Mouse (Mus musculus): Measurements from ENCODE around the gene Abtb2. TPM values are rescaled to one million over a fixed set of nuclear protein-coding genes. Genes with fewer than 3 reads are reported as not detected.
A peak's percentile ranks its signal among the peaks of the same experiment; 100 is the strongest.

Abtb2 gene
- polyA plus RNA-seq, 1 experiment from 2014 or later, result 10.8 TPM

DNA sequence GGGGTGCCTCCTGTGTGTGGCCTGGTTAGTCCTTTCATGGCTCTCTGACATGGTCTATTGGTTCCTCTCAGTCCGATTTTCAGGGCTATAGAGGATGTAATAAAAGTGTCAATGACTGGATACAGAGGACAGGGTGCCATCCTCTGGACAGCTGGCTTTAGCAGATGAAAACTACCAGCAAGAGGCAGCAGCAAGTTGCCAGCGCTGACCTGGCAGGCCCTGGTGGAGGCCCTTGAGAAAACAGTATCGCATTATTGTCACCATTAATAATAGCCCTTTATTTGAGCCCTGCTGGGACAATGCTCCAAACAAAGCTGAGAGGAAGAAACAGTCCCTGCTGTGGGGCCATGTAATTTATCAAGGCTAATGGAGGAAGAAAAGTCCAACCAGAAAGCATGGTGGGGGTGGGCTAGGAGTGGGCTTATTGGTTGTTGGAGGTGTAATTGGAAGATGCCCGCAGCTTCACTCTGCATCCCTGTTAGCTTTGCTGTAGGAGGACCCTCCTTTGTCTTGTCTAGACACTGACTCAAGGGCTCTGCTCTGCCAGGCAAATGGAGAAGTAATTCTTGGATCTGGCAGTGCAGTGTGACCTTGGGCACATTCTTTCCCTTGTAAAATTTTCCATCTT lies 77.6 kb downstream of the Abtb2 start:
- peaks cover 16% of the 10 kb centered on the region for H3K4me1 ChIP-seq
- H3K36me3 ChIP-seq, result no peaks in the 10 kb centered on the region
- peak overlapping the region; percentile 28; the same call in 1 of the 2 replicates for H3K27ac ChIP-seq (replicated peaks)
- 6% methylated on average over 4 of the region's 4 CpGs for WGBS
- H3K9ac ChIP-seq (replicated peaks), result no peak overlapping the region
- peak; percentile 53; the same call in 1 of the 2 replicates for ATAC-seq (ENCODE audit: low FRiP score)
- H3K9me3 ChIP-seq (replicated peaks), result no peaks in the 10 kb centered on the region
- peaks cover 32% of the 10 kb centered on the region for H3K27me3 ChIP-seq (replicated peaks)
- no peak overlapping the region for H3K4me2 ChIP-seq
- no peak overlapping the region for H3K4me3 ChIP-seq (replicated peaks)

DNA sequence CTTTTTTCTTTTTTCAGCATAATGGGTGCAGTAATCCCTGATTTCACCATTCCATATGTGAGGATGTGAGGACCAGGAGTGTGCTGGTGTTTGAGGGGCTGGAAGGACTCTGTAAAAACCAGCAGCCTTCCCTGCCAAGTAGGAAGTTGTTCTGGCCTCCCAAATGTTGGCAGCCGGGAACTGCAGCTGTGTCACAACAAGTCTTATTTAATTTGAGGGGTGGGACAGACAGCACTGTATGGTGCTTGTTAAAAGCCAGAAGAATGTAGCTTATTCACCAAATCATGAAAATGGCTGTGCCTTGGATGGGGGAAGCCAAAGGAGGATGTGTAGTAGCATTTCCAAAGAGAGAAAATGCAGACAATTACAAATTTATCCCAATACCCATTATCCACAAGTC lies 78.3 kb downstream of the Abtb2 start:
- peaks cover 16% of the 10 kb centered on the region for H3K4me1 ChIP-seq
- no peak overlapping the region for H3K9ac ChIP-seq (replicated peaks)
- ATAC-seq (ENCODE audit: low FRiP score), result no peak
- no peaks in the 10 kb centered on the region for H3K36me3 ChIP-seq
- peaks cover 31% of the 10 kb centered on the region for H3K27me3 ChIP-seq (replicated peaks)
- H3K27ac ChIP-seq (replicated peaks), result no peak overlapping the region
- no peak overlapping the region for H3K4me3 ChIP-seq (replicated peaks)
- WGBS, result 15% methylated on average over 1 of the region's 1 CpGs
- H3K9me3 ChIP-seq (replicated peaks), result no peaks in the 10 kb centered on the region
- no peak overlapping the region for H3K4me2 ChIP-seq

DNA sequence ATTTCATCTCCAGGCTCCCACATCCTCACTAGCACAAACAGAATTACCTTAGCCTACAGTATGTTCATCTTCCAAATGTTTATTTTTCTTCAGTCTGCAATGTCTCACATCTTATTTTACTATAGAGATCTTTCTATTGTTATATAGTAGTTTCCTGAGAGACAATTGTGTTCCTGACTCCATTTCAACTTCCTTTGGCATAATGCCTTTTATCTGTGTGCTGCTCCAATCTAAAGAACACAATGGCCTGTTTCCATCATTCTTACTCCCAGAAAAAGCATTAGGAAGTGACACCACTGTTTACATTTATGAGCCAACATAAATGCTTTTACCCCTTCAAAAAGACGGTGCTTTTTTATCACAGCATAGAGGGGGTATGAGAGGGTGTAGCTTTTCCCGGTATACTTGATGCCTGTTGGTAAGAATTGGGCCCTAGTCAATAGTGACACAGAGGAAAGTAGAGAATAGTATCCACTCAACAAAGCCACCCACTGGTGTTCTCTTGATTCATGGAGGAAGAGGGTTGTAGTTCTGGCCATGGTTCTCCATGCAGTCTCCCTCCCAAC lies 84.3 kb downstream of the Abtb2 start:
- Histone ChIP-seq H3K9ac (replicated peaks) (no peak overlapping the region), H3K9me3 (replicated peaks) (no peaks in the 10 kb centered on the region), H3K36me3 (no peaks in the 10 kb centered on the region), H3K4me3 (replicated peaks) (no peak overlapping the region), H3K4me1 (no peaks in the 10 kb centered on the region), H3K27ac (replicated peaks) (no peak overlapping the region), H3K27me3 (replicated peaks) (peaks cover 16% of the 10 kb centered on the region), H3K4me2 (no peak overlapping the region)
- no peak for ATAC-seq (ENCODE audit: low FRiP score)
- WGBS, result 76% methylated on average over 2 of the region's 2 CpGs

DNA sequence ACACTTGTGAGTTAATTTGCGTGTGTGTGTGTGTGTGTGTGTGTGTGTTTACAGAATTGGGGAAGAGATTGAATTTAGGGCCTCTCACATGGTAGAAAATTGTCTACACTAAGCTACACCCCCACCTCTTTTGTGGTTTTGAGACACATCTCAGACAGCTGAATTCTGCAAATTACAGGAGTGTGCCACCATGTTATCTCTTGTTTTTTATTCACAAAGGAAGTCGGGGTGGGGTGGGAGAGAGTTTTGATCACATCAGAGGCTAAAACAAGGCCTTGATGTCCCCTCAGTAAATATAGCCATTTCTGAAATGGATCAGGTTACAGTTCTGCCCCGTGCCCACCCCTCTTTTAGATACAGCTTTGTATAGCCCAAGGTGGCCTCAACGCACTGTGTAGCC lies 86.0 kb downstream of the Abtb2 start:
- Histone ChIP-seq H3K9ac (replicated peaks) (no peak overlapping the region), H3K4me2 (no peak overlapping the region), H3K9me3 (replicated peaks) (no peaks in the 10 kb centered on the region), H3K4me3 (replicated peaks) (no peak overlapping the region), H3K27ac (replicated peaks) (no peak overlapping the region), H3K27me3 (replicated peaks) (0 out of 2 replicates have a peak, but pooled peaks cover 3% of the 10 kb centered on the region), H3K4me1 (no peaks in the 10 kb centered on the region), H3K36me3 (no peaks in the 10 kb centered on the region)
- no peak for ATAC-seq (ENCODE audit: low FRiP score)
- 81% methylated on average over 4 of the region's 4 CpGs for WGBS

DNA sequence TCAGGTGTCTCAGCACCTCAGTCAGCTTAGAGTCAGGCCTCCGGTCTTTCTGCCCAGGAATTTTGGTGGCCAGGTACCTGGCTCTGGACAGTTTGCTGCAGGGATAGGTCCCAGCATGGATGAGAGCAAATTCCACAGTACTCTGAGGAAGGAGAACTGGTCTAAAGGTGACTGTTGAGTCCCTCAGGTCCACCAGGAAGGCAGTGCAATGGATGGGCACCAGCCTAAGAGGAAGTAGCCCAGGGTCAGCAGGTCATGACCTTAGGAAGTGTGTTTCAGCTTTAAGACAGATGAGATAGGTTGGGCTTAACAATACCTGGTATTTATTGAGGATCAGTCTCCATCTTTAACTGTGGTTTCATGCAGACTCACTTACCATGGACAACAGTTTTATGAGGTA lies 88.9 kb downstream of the Abtb2 start:
- H3K4me1 ChIP-seq, result peaks cover 2% of the 10 kb centered on the region; the same call in 1 of the 2 replicates
- WGBS, result 93% methylated on average over 1 of the region's 1 CpGs
- no peak overlapping the region for H3K4me2 ChIP-seq
- no peak overlapping the region for H3K4me3 ChIP-seq (replicated peaks)
- no peak overlapping the region for H3K27ac ChIP-seq (replicated peaks)
- H3K9me3 ChIP-seq (replicated peaks), result no peaks in the 10 kb centered on the region
- no peaks in the 10 kb centered on the region for H3K36me3 ChIP-seq
- 0 out of 2 replicates have a peak, but pooled peaks cover 3% of the 10 kb centered on the region for H3K27me3 ChIP-seq (replicated peaks)
- no peak overlapping the region for H3K9ac ChIP-seq (replicated peaks)
- ATAC-seq (ENCODE audit: low FRiP score), result no peak

DNA sequence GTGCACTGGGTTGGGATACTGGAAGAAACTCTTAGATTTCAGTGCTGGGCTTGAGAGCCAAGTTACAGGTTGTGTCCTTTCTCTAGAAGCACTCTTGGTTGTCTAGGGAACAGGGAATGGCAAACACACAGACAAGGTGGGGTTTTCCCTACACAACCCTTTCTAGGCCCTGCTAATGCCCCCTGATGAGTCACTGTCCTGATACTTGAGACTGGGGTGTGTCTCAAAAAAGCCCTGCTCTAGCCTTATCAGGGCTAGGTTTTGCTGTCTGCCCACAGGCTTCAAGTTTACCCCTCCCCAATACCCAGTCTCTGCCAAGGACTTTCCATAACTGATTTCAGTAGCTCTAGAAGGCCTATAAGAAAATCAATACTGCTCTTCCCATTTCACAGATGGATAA lies 89.9 kb downstream of the Abtb2 start:
- H3K27me3 ChIP-seq (replicated peaks), result 0 out of 2 replicates have a peak, but pooled peaks cover 3% of the 10 kb centered on the region
- peaks cover 9% of the 10 kb centered on the region for H3K4me1 ChIP-seq
- H3K4me3 ChIP-seq (replicated peaks), result no peak overlapping the region
- no peak overlapping the region for H3K9ac ChIP-seq (replicated peaks)
- ATAC-seq (ENCODE audit: low FRiP score), result no peak
- H3K9me3 ChIP-seq (replicated peaks), result no peaks in the 10 kb centered on the region
- H3K36me3 ChIP-seq, result no peaks in the 10 kb centered on the region
- H3K4me2 ChIP-seq, result no peak overlapping the region
- no peak overlapping the region for H3K27ac ChIP-seq (replicated peaks)

DNA sequence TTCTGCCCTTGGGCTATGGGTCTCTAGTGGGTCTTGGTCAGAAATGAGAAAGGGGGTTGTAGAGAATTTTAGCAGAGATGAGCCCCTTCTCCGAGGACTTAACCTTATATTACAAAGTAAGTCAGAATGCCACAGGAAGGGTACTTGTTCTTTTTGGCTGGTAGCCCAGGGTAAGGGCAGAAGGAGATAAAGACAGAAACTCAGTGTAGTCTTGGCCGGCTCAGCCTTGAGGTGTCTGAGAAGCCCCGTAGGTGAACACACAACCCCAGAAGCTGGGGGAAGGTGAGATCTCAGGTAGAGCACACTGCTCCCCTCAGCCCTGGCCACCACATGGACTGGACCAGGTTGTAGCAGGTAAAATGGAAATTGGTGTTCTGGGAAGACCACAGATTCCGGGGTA lies 93.1 kb downstream of the Abtb2 start:
- Histone ChIP-seq H3K4me3 (replicated peaks) (no peak overlapping the region), H3K27me3 (replicated peaks) (0 out of 2 replicates have a peak, but pooled peaks cover 3% of the 10 kb centered on the region), H3K9ac (replicated peaks) (no peak overlapping the region), H3K27ac (replicated peaks) (no peak overlapping the region), H3K4me2 (no peak overlapping the region), H3K36me3 (no peaks in the 10 kb centered on the region), H3K4me1 (peaks cover 15% of the 10 kb centered on the region), H3K9me3 (replicated peaks) (no peaks in the 10 kb centered on the region)
- ATAC-seq (ENCODE audit: low FRiP score), result no peak
- 84% methylated on average over 4 of the region's 4 CpGs for WGBS

DNA sequence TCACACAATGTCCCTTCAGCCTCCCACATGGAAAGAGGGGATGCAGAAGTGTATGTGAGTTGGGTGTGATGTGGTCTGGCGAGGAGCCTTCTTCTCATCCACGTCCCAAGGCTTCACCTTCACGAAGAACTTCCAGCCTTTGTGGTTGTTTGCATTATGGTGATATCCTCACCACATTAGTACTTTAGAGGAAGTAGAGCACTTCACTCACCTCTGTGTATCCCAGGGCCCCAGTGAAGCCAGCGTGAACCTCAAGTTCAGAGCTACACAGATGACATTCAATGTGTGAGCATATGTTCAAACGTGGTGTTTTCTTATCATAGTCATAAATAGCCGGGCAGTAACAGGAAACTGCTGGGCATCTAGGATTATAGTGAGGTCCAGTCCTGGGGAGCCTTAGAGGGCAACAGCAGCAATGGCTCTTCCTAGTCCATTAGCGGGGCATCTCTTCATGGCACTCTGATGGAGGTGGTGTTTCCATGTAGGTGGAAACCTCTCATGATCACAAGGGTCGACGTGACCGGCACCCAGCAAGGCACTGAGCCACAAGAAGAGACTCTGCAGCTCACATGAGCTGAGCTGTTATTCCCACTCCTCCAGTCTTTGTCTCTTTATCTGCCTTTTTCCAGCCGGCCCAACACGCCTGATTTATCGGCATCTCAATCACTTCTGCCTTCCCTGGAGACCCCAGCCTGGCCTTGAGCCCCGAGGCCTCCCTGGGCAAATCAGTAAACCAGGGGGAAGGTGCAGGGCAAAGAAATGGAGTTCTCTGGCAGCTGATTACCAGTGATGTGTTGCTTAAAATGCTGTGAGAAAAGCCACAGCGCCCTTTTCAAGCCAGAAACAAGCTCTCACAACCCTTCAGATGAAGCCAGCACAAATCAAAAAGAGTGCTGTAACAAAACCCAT lies 93.8 kb downstream of the Abtb2 start:
- no peak overlapping the region for H3K4me3 ChIP-seq (replicated peaks)
- no peaks in the 10 kb centered on the region for H3K9me3 ChIP-seq (replicated peaks)
- H3K4me2 ChIP-seq, result no peak overlapping the region
- no peaks in the 10 kb centered on the region for H3K36me3 ChIP-seq
- no peaks in the 10 kb centered on the region for H3K27me3 ChIP-seq (replicated peaks)
- H3K4me1 ChIP-seq, result peaks cover 15% of the 10 kb centered on the region
- no peak overlapping the region for H3K27ac ChIP-seq (replicated peaks)
- no peak for ATAC-seq (ENCODE audit: low FRiP score)
- 61% methylated on average over 15 of the region's 15 CpGs for WGBS
- no peak overlapping the region for H3K9ac ChIP-seq (replicated peaks)

DNA sequence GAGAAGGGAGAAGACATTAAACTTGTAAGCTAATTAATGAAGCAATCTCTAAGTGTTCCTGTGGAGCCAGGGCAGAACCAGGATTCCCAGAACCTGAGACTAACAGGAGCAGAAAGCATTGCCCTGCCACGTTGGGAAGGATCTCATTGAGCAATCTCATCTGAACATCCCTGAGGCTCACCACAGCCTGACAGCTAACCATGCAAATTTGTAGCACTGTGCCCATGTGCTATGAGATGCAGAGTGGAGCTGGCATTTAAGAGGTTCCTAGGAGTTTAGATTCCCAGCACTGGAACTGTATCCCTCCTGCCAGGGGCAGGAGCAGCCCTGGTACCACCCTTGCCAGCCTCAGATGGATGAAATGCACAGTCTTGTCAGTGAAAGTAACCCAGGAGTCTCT lies 95.6 kb downstream of the Abtb2 start:
- ATAC-seq (ENCODE audit: low FRiP score), result no peak; the same call in 1 of the 2 replicates
- H3K4me2 ChIP-seq, result no peak overlapping the region

DNA sequence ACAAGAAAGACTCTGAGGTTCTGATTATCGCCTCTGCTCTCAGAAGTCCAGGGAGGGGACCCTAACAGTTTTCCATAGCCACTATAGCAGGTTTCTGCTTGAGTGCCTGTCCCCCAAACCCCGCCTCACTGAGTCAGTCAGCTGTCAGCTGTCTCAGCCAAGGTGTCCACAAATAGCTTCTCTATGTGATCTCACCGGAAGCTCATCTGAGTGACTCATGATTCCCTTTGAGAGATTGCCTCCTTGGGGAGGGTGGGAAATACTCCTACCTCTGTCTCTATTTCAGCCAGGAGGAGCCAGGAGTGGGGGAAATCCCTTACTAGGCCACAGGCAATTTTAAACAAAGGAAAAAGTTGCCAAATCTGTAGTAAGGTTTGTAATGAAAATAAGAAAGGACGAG lies 96.0 kb downstream of the Abtb2 start:
- H3K4me3 ChIP-seq (replicated peaks), result no peak overlapping the region
- no peak overlapping the region for H3K27ac ChIP-seq (replicated peaks)
- H3K27me3 ChIP-seq (replicated peaks), result no peaks in the 10 kb centered on the region
- no peak overlapping the region for H3K4me2 ChIP-seq
- no peaks in the 10 kb centered on the region for H3K36me3 ChIP-seq
- H3K9me3 ChIP-seq (replicated peaks), result no peaks in the 10 kb centered on the region
- peaks cover 15% of the 10 kb centered on the region for H3K4me1 ChIP-seq
- ATAC-seq (ENCODE audit: low FRiP score), result no peak
- H3K9ac ChIP-seq (replicated peaks), result no peak overlapping the region
- WGBS, result 74% methylated on average over 4 of the region's 4 CpGs

More for the DNA sequence above, 95.6 kb downstream of the Abtb2 start:
- no peak overlapping the region for H3K4me3 ChIP-seq (replicated peaks)
- H3K4me1 ChIP-seq, result peaks cover 15% of the 10 kb centered on the region
- H3K27ac ChIP-seq (replicated peaks), result no peak overlapping the region
- no peak overlapping the region for H3K9ac ChIP-seq (replicated peaks)
- H3K27me3 ChIP-seq (replicated peaks), result no peaks in the 10 kb centered on the region
- no peaks in the 10 kb centered on the region for H3K36me3 ChIP-seq
- H3K9me3 ChIP-seq (replicated peaks), result no peaks in the 10 kb centered on the region
- WGBS, result 38% methylated on average over 1 of the region's 1 CpGs

DNA sequence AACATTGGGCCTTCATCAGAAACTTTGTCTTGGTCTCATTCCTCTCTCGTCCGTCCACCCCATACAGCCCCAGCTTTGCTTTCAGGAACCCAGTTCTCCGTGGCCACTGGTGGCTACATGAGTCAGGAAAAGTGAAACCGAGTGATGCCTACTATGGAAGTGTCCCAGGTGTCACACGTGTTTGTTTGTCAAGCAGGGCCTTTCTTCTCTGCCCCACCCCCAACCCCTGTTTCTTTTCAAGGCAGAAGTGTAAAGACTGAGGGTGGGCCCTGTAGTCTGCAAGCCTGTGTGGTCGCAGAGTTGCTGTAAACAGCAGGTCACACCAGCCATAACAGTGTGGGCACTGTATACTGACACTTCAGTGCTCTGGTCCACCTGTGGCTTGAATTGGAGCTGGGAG lies 98.2 kb downstream of the Abtb2 start:
- no peak overlapping the region for H3K27ac ChIP-seq (replicated peaks)
- peaks cover 36% of the 10 kb centered on the region for H3K4me1 ChIP-seq
- no peaks in the 10 kb centered on the region for H3K36me3 ChIP-seq
- no peak overlapping the region for H3K4me2 ChIP-seq
- H3K9me3 ChIP-seq (replicated peaks), result no peaks in the 10 kb centered on the region
- no peak for ATAC-seq (ENCODE audit: low FRiP score)
- H3K27me3 ChIP-seq (replicated peaks), result no peaks in the 10 kb centered on the region
- H3K9ac ChIP-seq (replicated peaks), result no peak overlapping the region
- 77% methylated on average over 6 of the region's 6 CpGs for WGBS
- no peak overlapping the region for H3K4me3 ChIP-seq (replicated peaks)
